Comparison of ENCODE assay signal across 8 mouse cellular contexts in genomic region chr19:32711761-32712541, GRCm38 (mm10). TPM values are rescaled to one million over a fixed set of nuclear protein-coding genes. Genes with fewer than 3 reads are reported as not detected.
DNase-seq lines count a peak whose midpoint lies in the region; ATAC-seq and TF ChIP-seq lines count a peak whose summit lies in the region.

No protein-coding gene starts in this region.

- no peak for TF ChIP-seq CTCF in MEL (IDR thresholded peaks at IDR 0.05 in 2 of 3, conservative IDR thresholded peaks at IDR 0.05 in 1 of 3; ENCODE audit: control insufficient read depth in 1 of 3, insufficient read depth in 1 of 3, low read depth in 2 of 3, low read length in 3 of 3, poor library complexity in 1 of 3, severe bottlenecking in 1 of 3)
- TF ChIP-seq CTCF in cerebellum, adult 2 months (IDR thresholded peaks at IDR 0.05; ENCODE audit: borderline replicate concordance, insufficient read depth, low read depth, low read length), result no peak
- TF ChIP-seq CTCF in lung, postnatal 0 days (IDR thresholded peaks at IDR 0.05), result no peak

- no peak for TF ChIP-seq RAD21 in MEL (IDR thresholded peaks at IDR 0.05; ENCODE audit: low read depth, low read length)

- peak overlapping the region; percentile 66 for H3K27ac ChIP-seq in MEL (ENCODE audit: control insufficient read depth, low read depth, low read length)
- H3K27ac ChIP-seq in cerebellum, adult 2 months (ENCODE audit: insufficient read depth, low read length), result peak overlapping the region; percentile 95
- peak overlapping the region; percentile 87 for H3K27ac ChIP-seq in lung, postnatal 0 days (ENCODE audit: low read length)

- no peaks in the 10 kb centered on the region for H3K9me3 ChIP-seq in MEL (replicated peaks; ENCODE audit: insufficient read depth, low read length)
- H3K9me3 ChIP-seq in lung, postnatal 0 days (ENCODE audit: low read length), result no peaks in the 10 kb centered on the region

- H3K9ac ChIP-seq in MEL (ENCODE audit: control insufficient read depth, low read depth, low read length, poor library complexity, severe bottlenecking), result peak overlapping the region; percentile 87
- peak overlapping the region; percentile 78 for H3K9ac ChIP-seq in lung, postnatal 0 days (replicated peaks; ENCODE audit: low read depth)

- H3K4me3 ChIP-seq in MEL (ENCODE audit: control insufficient read depth in 1 of 2, insufficient read depth in 1 of 2, low read depth in 2 of 2, low read length in 2 of 2), result peak overlapping the region; percentile 81 to 87
- H3K4me3 ChIP-seq in cerebellum, adult 2 months (replicated peaks; ENCODE audit: insufficient read depth, low read depth, low read length), result peak overlapping the region; percentile 94
- H3K4me3 ChIP-seq in lung, postnatal 0 days (ENCODE audit: low read depth, low read length), result peak overlapping the region; percentile 83

- H3K79me2 ChIP-seq in MEL (ENCODE audit: control insufficient read depth, insufficient read depth, low read length, poor library complexity), result peaks cover 32% of the 10 kb centered on the region

- TF ChIP-seq EP300 in MEL (IDR thresholded peaks at IDR 0.05; ENCODE audit: low read depth in 1 of 2, low read length in 2 of 2), result no peak
- no peak for TF ChIP-seq EP300 in lung, postnatal 0 days (IDR thresholded peaks at IDR 0.05)

- ATAC-seq in hematopoietic stem cell, adult 5-6 weeks (replicated peaks in 1 of 2; ENCODE audit: insufficient read depth in 1 of 2, low FRiP score in 2 of 2, low TSS enrichment in 1 of 2, low read depth in 1 of 2, poor library complexity in 2 of 2, severe bottlenecking in 2 of 2), result peak; percentile 83 to 85
- peak; percentile 97 for ATAC-seq in lung, postnatal 0 days

- H3K27me3 ChIP-seq in MEL (ENCODE audit: control insufficient read depth in 1 of 2, insufficient read depth in 2 of 2, low read length in 2 of 2), result no peaks in the 10 kb centered on the region
- H3K27me3 ChIP-seq in cerebellum, adult 2 months (ENCODE audit: control insufficient read depth, insufficient read depth, low read length), result no peaks in the 10 kb centered on the region
- H3K27me3 ChIP-seq in lung, postnatal 0 days (replicated peaks; ENCODE audit: insufficient read depth, low read length), result no peaks in the 10 kb centered on the region

- peaks cover 0 to 16% of the 10 kb centered on the region in 2 experiments; a peak in 3 of 4 replicates for H3K4me1 ChIP-seq in MEL (ENCODE audit: control insufficient read depth in 1 of 2, insufficient read depth in 2 of 2, low read length in 2 of 2)
- H3K4me1 ChIP-seq in cerebellum, adult 2 months (ENCODE audit: control insufficient read depth, insufficient read depth, low read length), result peaks cover 7% of the 10 kb centered on the region; the same call in 1 of the 2 replicates
- H3K4me1 ChIP-seq in lung, postnatal 0 days (ENCODE audit: insufficient read depth, low read depth, low read length), result no peaks in the 10 kb centered on the region; the same call in 1 of the 2 replicates

- TF ChIP-seq POLR2A in MEL (IDR thresholded peaks at IDR 0.05; ENCODE audit: control insufficient read depth in 1 of 2, insufficient read depth in 1 of 2, low read depth in 1 of 2, low read length in 2 of 2, poor library complexity in 1 of 2), result peak; percentile 86 to 99
- TF ChIP-seq POLR2A in cerebellum, adult 2 months (IDR thresholded peaks at IDR 0.05; ENCODE audit: borderline replicate concordance, insufficient read depth, low read length), result peak; percentile 98

- under 1% methylated on average over 63 of the region's 63 CpGs for WGBS in cerebellum, adult 2 months
- under 1% methylated on average over 63 of the region's 63 CpGs for WGBS in lung, postnatal 0 days

- DNase-seq in MEL (ENCODE audit: low read depth, low spot score), result peak; percentile 91
- peak; percentile 92 to 94 for DNase-seq in cerebellum, adult 2 months
- DNase-seq in forelimb bud, embryonic 11.5 days (ENCODE audit: low read depth, low spot score), result peak; percentile 83
- peak; percentile 88 for DNase-seq in layer of hippocampus, adult 9-11 months
- DNase-seq in lung, postnatal 0 days (ENCODE audit: low spot score), result peak; percentile 88
- peak; percentile 86 for DNase-seq in ovary, postnatal 14 days (ENCODE audit: low spot score)
- peak; percentile 95 for DNase-seq in thymus, postnatal 14 days

- peak overlapping the region; percentile 73 for H3K4me2 ChIP-seq in lung, postnatal 0 days (replicated peaks; ENCODE audit: low read depth, low read length)

- H3K36me3 ChIP-seq in MEL (ENCODE audit: control insufficient read depth in 1 of 2, insufficient read depth in 2 of 2, low read length in 2 of 2), result peaks cover 2 to 20% of the 10 kb centered on the region in 2 experiments
- no peaks in the 10 kb centered on the region for H3K36me3 ChIP-seq in lung, postnatal 0 days (ENCODE audit: insufficient read depth, low read length)

TF ChIP-seq in MEL, 35 proteins besides CTCF, POLR2A, EP300 and RAD21:
- TF ChIP-seq CHD1 (IDR thresholded peaks at IDR 0.05; ENCODE audit: low read depth, low read length), result no peak
- TF ChIP-seq SIN3A (IDR thresholded peaks at IDR 0.05; ENCODE audit: low read length), result peak; percentile 89; the same call in 1 of the 2 replicates
- TF ChIP-seq MYC (IDR thresholded peaks at IDR 0.05; ENCODE audit: low read depth, low read length), result peak; percentile 94
- TF ChIP-seq TBP (IDR thresholded peaks at IDR 0.05; ENCODE audit: low read depth, low read length), result peak; percentile 35
- TF ChIP-seq MAZ (IDR thresholded peaks at IDR 0.05; ENCODE audit: low read depth, low read length), result peak; percentile 77; the same call in 1 of the 2 replicates
- 0 out of 2 replicates have a peak, but pooled peaks have one; percentile 49 for TF ChIP-seq UBTF (IDR thresholded peaks at IDR 0.05; ENCODE audit: borderline replicate concordance, insufficient read depth, low read depth, low read length)
- no peak for TF ChIP-seq ZNF384 (IDR thresholded peaks at IDR 0.05; ENCODE audit: low read depth, low read length)
- no peak for TF ChIP-seq GATA1 (IDR thresholded peaks at IDR 0.05; ENCODE audit: low read depth, low read length)
- TF ChIP-seq NELFE (IDR thresholded peaks at IDR 0.05; ENCODE audit: low read depth, low read length), result peak; percentile 98
- 0 out of 2 replicates have a peak, but pooled peaks have one; percentile 8 for TF ChIP-seq ETS1 (IDR thresholded peaks at IDR 0.05; ENCODE audit: low read depth, low read length)
- TF ChIP-seq MAX (IDR thresholded peaks at IDR 0.05; ENCODE audit: low read length), result peak; percentile 91
- TF ChIP-seq ZC3H11A (IDR thresholded peaks at IDR 0.05; ENCODE audit: low read depth, low read length), result no peak
- TF ChIP-seq MXI1 (IDR thresholded peaks at IDR 0.05; ENCODE audit: low read depth, low read length), result peak; percentile 94
- TF ChIP-seq RCOR1 (IDR thresholded peaks at IDR 0.05; ENCODE audit: low read depth, low read length), result no peak
- TF ChIP-seq HCFC1 (IDR thresholded peaks at IDR 0.05; ENCODE audit: low read depth, low read length), result peak; percentile 89
- peak; percentile 81 for TF ChIP-seq NRF1 (IDR thresholded peaks at IDR 0.05; ENCODE audit: insufficient read depth, low read depth, low read length, poor library complexity, severe bottlenecking)
- TF ChIP-seq ZKSCAN1 (IDR thresholded peaks at IDR 0.05; ENCODE audit: low read depth, low read length), result no peak
- TF ChIP-seq GABPA (IDR thresholded peaks at IDR 0.05; ENCODE audit: low read depth, low read length), result no peak
- peak; percentile 82 for TF ChIP-seq ELF1 (IDR thresholded peaks at IDR 0.05; ENCODE audit: low read depth, low read length)
- no peak for TF ChIP-seq TAL1 (IDR thresholded peaks at IDR 0.05; ENCODE audit: low read length)
- TF ChIP-seq E2F4 (IDR thresholded peaks at IDR 0.05; ENCODE audit: borderline replicate concordance, low read depth, low read length), result peak; percentile 20; the same call in 1 of the 2 replicates
- no peak for TF ChIP-seq JUND (IDR thresholded peaks at IDR 0.05; ENCODE audit: low read depth, low read length)
- TF ChIP-seq SMC3 (IDR thresholded peaks at IDR 0.05; ENCODE audit: low read depth, low read length), result no peak
- TF ChIP-seq BHLHE40 (IDR thresholded peaks at IDR 0.05; ENCODE audit: borderline replicate concordance, low read depth, low read length), result peak; percentile 15; the same call in 1 of the 2 replicates
- TF ChIP-seq TCF12 (IDR thresholded peaks at IDR 0.05; ENCODE audit: low read depth, low read length), result peak; percentile 68
- no peak for TF ChIP-seq MYB (IDR thresholded peaks at IDR 0.05; ENCODE audit: low read depth, low read length)
- peak; percentile 97 for TF ChIP-seq POLR2AphosphoS2 (IDR thresholded peaks at IDR 0.05; ENCODE audit: low read length)
- peak; percentile 70; the same call in 1 of the 2 replicates for TF ChIP-seq KAT2A (conservative IDR thresholded peaks at IDR 0.05; ENCODE audit: low read depth, low read length)
- TF ChIP-seq MAFK (IDR thresholded peaks at IDR 0.05; ENCODE audit: borderline replicate concordance, low read depth, low read length), result no peak
TF ChIP-seq in MEL: peak in this region for 17.

RNA-seq across cellular contexts. Expression of gene Atad1, which starts 27.6 kb away (rescaled TPM):
- 45.6 and 48.4 TPM in 2 replicates for total RNA-seq in MEL (2012; rRNA removed)
- 10 to 100 TPM in 1 of 2 experiments, not detected in 1; 35.8 TPM for polyA plus RNA-seq in MEL (2012; ENCODE audit: insufficient read depth in 1 of 2, insufficient read length in 2 of 2, low read depth in 1 of 2, low replicate concordance in 2 of 2, missing spikeins in 1 of 2)
- polyA plus RNA-seq in cerebellum, adult 2 months (2012; rRNA removed), result 77.2 and 85.3 TPM in 2 replicates
- total RNA-seq in hematopoietic stem cell, adult 5-6 weeks (2017), result 67.3 and 82.2 TPM in 2 replicates
- 41.2 and 43.8 TPM in 2 replicates for polyA plus RNA-seq in lung, postnatal 0 days (2015; fragmentation: Nextera tagmentation; extraction: Ambion mirVana)

RNA-seq across cellular contexts. Expression of gene Pten, which starts 45.3 kb away (rescaled TPM):
- 35.3 and 35.8 TPM in 2 replicates for total RNA-seq in MEL (2012; rRNA removed)
- polyA plus RNA-seq in MEL (2012; ENCODE audit: insufficient read depth in 1 of 2, insufficient read length in 2 of 2, low read depth in 1 of 2, low replicate concordance in 2 of 2, missing spikeins in 1 of 2), result 100 to 1,000 TPM in 1 of 2 experiments, 10 to 100 TPM in 1; 22.7 to 104 TPM
- polyA plus RNA-seq in cerebellum, adult 2 months (2012; rRNA removed), result 36.6 and 38.1 TPM in 2 replicates
- 176 and 189 TPM in 2 replicates for total RNA-seq in hematopoietic stem cell, adult 5-6 weeks (2017)
- 10.8 and 12.3 TPM in 2 replicates for polyA plus RNA-seq in lung, postnatal 0 days (2015; fragmentation: Nextera tagmentation; extraction: Ambion mirVana)

Comparison
In these comparisons a context has a peak if more than half of its experiments do, and no peak if none do; other contexts are left out.
1. Peak in every context shown above with its lines: DNase-seq, ATAC-seq, H3K4me3 ChIP-seq and H3K27ac ChIP-seq.